Comparison of ENCODE assay signal across 10 mouse cellular contexts in the genomic region with DNA sequence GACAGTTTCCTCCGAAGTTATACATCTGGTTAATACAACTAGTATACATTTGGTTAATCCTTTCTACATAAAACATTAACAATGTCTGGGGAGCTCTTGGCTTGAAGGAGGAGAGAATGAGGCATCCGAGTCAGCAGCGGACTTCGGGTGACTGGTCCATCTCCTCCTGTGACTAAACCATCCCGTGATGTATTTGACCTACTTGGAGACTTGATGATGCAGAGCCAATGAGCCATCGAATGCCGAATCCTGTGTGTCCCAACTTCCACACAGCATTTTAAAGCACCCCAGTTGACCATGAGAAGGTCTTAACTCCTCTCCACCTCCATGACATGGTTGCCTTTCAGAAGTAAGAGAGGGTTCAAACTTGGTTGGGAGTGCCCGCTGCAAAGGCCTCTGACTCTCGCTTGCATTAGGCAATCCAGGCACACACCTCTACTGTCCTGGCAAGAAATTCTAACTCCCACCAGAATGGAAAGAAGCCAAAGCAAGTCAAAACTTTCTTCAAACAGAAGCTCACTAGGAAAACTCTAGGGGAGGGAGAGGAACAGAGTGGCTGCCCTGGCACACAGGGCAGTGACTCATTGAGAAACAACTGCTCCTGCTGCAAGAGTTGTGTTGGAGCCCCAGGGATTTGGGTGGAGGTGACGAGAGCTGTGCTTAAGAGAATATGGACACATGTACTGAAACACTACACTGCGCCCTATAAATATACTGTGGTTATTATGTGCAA.
DNase-seq lines count a peak whose midpoint lies in the region; ATAC-seq lines count a peak whose summit lies in the region.
"Had no signal": no experiment of that assay in that cellular context is flagged by ENCODE, and none has a peak within 500 bp of the region (broad histone marks: within the 10 kb centered on the region; RNA-seq: fewer than 3 reads in every experiment).

No protein-coding gene starts in this region.

- peak; percentile 52; the same call in 1 of the 2 replicates for ATAC-seq in hindbrain, embryonic 12.5 days (ENCODE audit: low FRiP score)
- no peak for ATAC-seq in hindbrain, embryonic 14.5 days (ENCODE audit: low FRiP score)
- peak; percentile 40; the same call in 1 of the 2 replicates for ATAC-seq in limb, embryonic 13.5 days (ENCODE audit: low FRiP score, low read depth)

- DNase-seq in hindbrain, embryonic 14.5 days (ENCODE audit: low spot score) = no peak
- DNase-seq in 416B (ENCODE audit: low read depth) = peak; percentile 56
- DNase-seq in adrenal gland, adult 2 months = peak; percentile 51
- no peak for DNase-seq in left cerebral cortex, adult 11 months (ENCODE audit: low spot score)
- no peak for DNase-seq in ovary, postnatal 10 days (ENCODE audit: low spot score)

- no peak overlapping the region for H3K27ac ChIP-seq in hindbrain, embryonic 12.5 days
- no peak overlapping the region for H3K27ac ChIP-seq in hindbrain, embryonic 14.5 days
- H3K27ac ChIP-seq in limb, embryonic 13.5 days = no peak overlapping the region
- H3K27ac ChIP-seq: embryonic facial prominence, embryonic 15.5 days; heart, adult 2 months; liver, embryonic 13.5 days had no signal

- H3K9ac ChIP-seq in hindbrain, embryonic 12.5 days = no peak overlapping the region
- no peak overlapping the region for H3K9ac ChIP-seq in hindbrain, embryonic 14.5 days
- H3K9ac ChIP-seq in limb, embryonic 13.5 days = no peak overlapping the region
- H3K9ac ChIP-seq: embryonic facial prominence, embryonic 15.5 days; liver, embryonic 13.5 days had no signal

- no peaks in the 10 kb centered on the region for H3K27me3 ChIP-seq in hindbrain, embryonic 12.5 days
- H3K27me3 ChIP-seq in hindbrain, embryonic 14.5 days (ENCODE audit: control insufficient read depth, insufficient read depth, low read length) = no peaks in the 10 kb centered on the region
- no peaks in the 10 kb centered on the region for H3K27me3 ChIP-seq in limb, embryonic 13.5 days
- H3K27me3 ChIP-seq: embryonic facial prominence, embryonic 15.5 days; liver, embryonic 13.5 days had no signal

- no peaks in the 10 kb centered on the region for H3K9me3 ChIP-seq in hindbrain, embryonic 12.5 days (replicated peaks)
- H3K9me3 ChIP-seq in hindbrain, embryonic 14.5 days (ENCODE audit: control insufficient read depth, low read length) = no peaks in the 10 kb centered on the region
- H3K9me3 ChIP-seq in limb, embryonic 13.5 days = no peaks in the 10 kb centered on the region
- H3K9me3 ChIP-seq: embryonic facial prominence, embryonic 15.5 days; liver, embryonic 13.5 days had no signal

- WGBS in hindbrain, embryonic 12.5 days = 84% methylated on average over 11 of the region's 11 CpGs
- 87% methylated on average over 11 of the region's 11 CpGs for WGBS in hindbrain, embryonic 14.5 days
- 83% methylated on average over 11 of the region's 11 CpGs for WGBS in limb, embryonic 13.5 days

- H3K36me3 ChIP-seq in hindbrain, embryonic 12.5 days = no peaks in the 10 kb centered on the region
- no peaks in the 10 kb centered on the region for H3K36me3 ChIP-seq in hindbrain, embryonic 14.5 days (replicated peaks; ENCODE audit: control insufficient read depth, insufficient read depth)
- no peaks in the 10 kb centered on the region for H3K36me3 ChIP-seq in limb, embryonic 13.5 days
- H3K36me3 ChIP-seq: embryonic facial prominence, embryonic 15.5 days; liver, embryonic 13.5 days had no signal

- H3K4me2 ChIP-seq in hindbrain, embryonic 12.5 days (replicated peaks) = no peak overlapping the region
- H3K4me2 ChIP-seq in hindbrain, embryonic 14.5 days (replicated peaks) = no peak overlapping the region
- no peak overlapping the region for H3K4me2 ChIP-seq in limb, embryonic 13.5 days (replicated peaks)
- H3K4me2 ChIP-seq: embryonic facial prominence, embryonic 15.5 days; liver, embryonic 13.5 days had no signal

- no peaks in the 10 kb centered on the region for H3K4me1 ChIP-seq in hindbrain, embryonic 12.5 days
- no peaks in the 10 kb centered on the region for H3K4me1 ChIP-seq in hindbrain, embryonic 14.5 days (replicated peaks; ENCODE audit: control insufficient read depth, insufficient read depth, low read length)
- H3K4me1 ChIP-seq in limb, embryonic 13.5 days = no peaks in the 10 kb centered on the region
- H3K4me1 ChIP-seq: embryonic facial prominence, embryonic 15.5 days; liver, embryonic 13.5 days had no signal

- H3K4me3 ChIP-seq in hindbrain, embryonic 12.5 days = no peak overlapping the region
- no peak overlapping the region for H3K4me3 ChIP-seq in hindbrain, embryonic 14.5 days (replicated peaks; ENCODE audit: low read length)
- no peak overlapping the region for H3K4me3 ChIP-seq in limb, embryonic 13.5 days
- H3K4me3 ChIP-seq: embryonic facial prominence, embryonic 15.5 days; heart, adult 2 months; liver, embryonic 13.5 days had no signal

Comparison
In these comparisons a context has a peak if more than half of its experiments do, and no peak if none do; other contexts are left out.
1. DNase-seq: peak in 416B (single experiment) and adrenal gland, adult 2 months (single experiment); none in hindbrain, embryonic 14.5 days (single experiment), left cerebral cortex, adult 11 months (single experiment) and ovary, postnatal 10 days (single experiment).